Mouse (Mus musculus): ENCODE measurements around the gene Ugt1a6a.

- TF ChIP-seq HCFC1 (IDR thresholded peaks at IDR 0.05; ENCODE audit: borderline replicate concordance, insufficient read depth, low read length) (no peak), MAFK (IDR thresholded peaks at IDR 0.05; ENCODE audit: insufficient read depth, low read depth, low read length) (no peak), CHD2 (IDR thresholded peaks at IDR 0.05; ENCODE audit: low read depth, low read length) (no peak)
These were observed 39.6 kb upstream of the Ugt1a6a start, which contains the start of gene Ugt1a7c for GRCm38 (mm10) chr1:88094941-88095492.

All from ES-E14 (cell line).